19 mouse cellular contexts compared by ENCODE assay signal in the genomic region with DNA sequence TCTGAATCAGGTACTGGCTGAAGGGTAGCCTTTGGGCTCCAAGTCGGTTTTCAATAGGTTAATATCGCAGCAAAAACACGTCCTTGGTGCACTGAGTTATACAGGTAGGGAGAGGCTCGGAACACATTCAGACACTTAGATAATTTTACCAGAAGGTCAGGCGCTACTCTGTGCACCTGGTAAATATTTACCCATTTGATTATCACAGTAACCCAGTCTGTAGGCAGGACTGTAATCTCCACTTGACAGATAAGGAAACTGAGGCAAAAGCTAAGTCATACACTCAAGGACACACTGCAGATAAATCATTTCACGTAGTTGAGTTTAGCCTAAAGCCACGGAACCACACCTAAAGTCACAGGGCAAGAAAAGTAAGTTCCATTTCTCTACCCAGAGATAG. TPM values are rescaled to one million over a fixed set of nuclear protein-coding genes. Genes with fewer than 3 reads are reported as not detected.
DNase-seq lines count a peak whose midpoint lies in the region; ATAC-seq lines count a peak whose summit lies in the region.
"Had no signal": no experiment of that assay in that cellular context is flagged by ENCODE, and none has a peak within 500 bp of the region (broad histone marks: within the 10 kb centered on the region; RNA-seq: fewer than 3 reads in every experiment).

No protein-coding gene starts in this region.

- H3K9me3 ChIP-seq in stomach, embryonic 16.5 days (replicated peaks; ENCODE audit: control insufficient read depth, low read length): no peaks in the 10 kb centered on the region
- H3K9me3 ChIP-seq: forebrain, embryonic 10.5 days; forebrain, embryonic 13.5 days; heart, embryonic 10.5 days; heart, embryonic 13.5 days had no signal

- 60% methylated on average over 7 of the region's 7 CpGs for WGBS in stomach, embryonic 16.5 days

- H3K4me3 ChIP-seq in stomach, embryonic 16.5 days (replicated peaks; ENCODE audit: low read length): no peak overlapping the region
- H3K4me3 ChIP-seq: forebrain, embryonic 10.5 days; forebrain, embryonic 13.5 days; gastrocnemius, adult 2 months; heart, embryonic 10.5 days; heart, embryonic 13.5 days had no signal

- peak overlapping the region; percentile 77; the same call in 1 of the 2 replicates for H3K27ac ChIP-seq in stomach, embryonic 16.5 days (ENCODE audit: low read length)
- H3K27ac ChIP-seq: forebrain, embryonic 13.5 days; gastrocnemius, adult 2 months; heart, embryonic 10.5 days; heart, embryonic 13.5 days; hindbrain, embryonic 14.5 days; hindbrain, postnatal 0 days had no signal

- H3K36me3 ChIP-seq in stomach, embryonic 16.5 days (ENCODE audit: control insufficient read depth, insufficient read depth, low read length): no peaks in the 10 kb centered on the region
- H3K36me3 ChIP-seq: forebrain, embryonic 10.5 days; heart, embryonic 10.5 days; heart, embryonic 13.5 days had no signal

- 0 out of 2 replicates have a peak, but pooled peaks have one; percentile 38 for ATAC-seq in megakaryocyte progenitor cell, adult 5-6 weeks (replicated peaks; ENCODE audit: poor library complexity)
- peak; percentile 90 for ATAC-seq in stomach, embryonic 16.5 days (ENCODE audit: insufficient read depth, low FRiP score)
- ATAC-seq: activated CD4-positive, CD25-positive, alpha-beta regulatory T cell, adult 4 months; forebrain, embryonic 13.5 days; forebrain, embryonic 16.5 days; hindbrain, postnatal 0 days had no signal

- no peak overlapping the region for H3K4me2 ChIP-seq in stomach, embryonic 16.5 days (ENCODE audit: low read depth, low read length)
- H3K4me2 ChIP-seq: forebrain, embryonic 13.5 days; heart, embryonic 13.5 days; hindbrain, embryonic 14.5 days had no signal

- H3K4me1 ChIP-seq in stomach, embryonic 16.5 days (ENCODE audit: control insufficient read depth, insufficient read depth, low read length): peaks cover 8% of the 10 kb centered on the region; the same call in 1 of the 2 replicates
- H3K4me1 ChIP-seq: forebrain, embryonic 10.5 days; forebrain, embryonic 13.5 days; heart, embryonic 10.5 days had no signal

- peak; percentile 31 for DNase-seq in heart, adult 11 months
- no peak for DNase-seq in heart, adult 8-10 months (ENCODE audit: low spot score)
- no peak for DNase-seq in testis, postnatal 14 days (ENCODE audit: low spot score)
- DNase-seq in ovary, adult 18-20 months (ENCODE audit: low spot score): no peak
- DNase-seq: gastrocnemius, postnatal 14 days; heart, adult 18-20 months; heart, postnatal 14 days; heart, postnatal 4 days had no signal

- H3K27me3 ChIP-seq in stomach, embryonic 16.5 days (ENCODE audit: control insufficient read depth, insufficient read depth, low read length): no peaks in the 10 kb centered on the region
- H3K27me3 ChIP-seq: forebrain, embryonic 13.5 days; heart, embryonic 13.5 days had no signal

- H3K9ac ChIP-seq in stomach, embryonic 16.5 days (ENCODE audit: low read length): no peak overlapping the region
- H3K9ac ChIP-seq: forebrain, embryonic 13.5 days; heart, embryonic 13.5 days; hindbrain, embryonic 14.5 days had no signal

RNA-seq across cellular contexts. Expression of gene Kcnj15, which starts 49.1 kb away (rescaled TPM):
- total RNA-seq in heart, adult 8-10 months (2022): under 1 TPM; 0.63 to 0.97 (median 0.79) TPM
- not detected in 2 replicates for total RNA-seq in megakaryocyte progenitor cell, adult 5-6 weeks (2015)
- total RNA-seq in megakaryocyte progenitor cell, adult 5-6 weeks (2017): under 0.01 TPM in 1 of 2 replicates, not detected in the other
- 6.1 and 7.3 TPM in 2 replicates for polyA plus RNA-seq in stomach, embryonic 16.5 days (2015; fragmentation: Nextera tagmentation; extraction: Ambion mirVana)
- polyA plus RNA-seq: forebrain, embryonic 16.5 days had no signal
